Mouse (Mus musculus): ENCODE results near the gene Zfp36.

- TF ChIP-seq CTCF (IDR thresholded peaks at IDR 0.05; ENCODE audit: extremely low read depth, insufficient read depth, insufficient read length, insufficient replicate concordance) = no peak
- no peak for TF ChIP-seq POLR2A (IDR thresholded peaks at IDR 0.05; ENCODE audit: low read depth, low read length)
Measured at GRCm38 (mm10) chr7:28355221-28355620, 24.8 kb downstream of the Zfp36 start.
